Mouse (Mus musculus): ENCODE results near the gene Strada. TPM values are rescaled to one million over a fixed set of nuclear protein-coding genes. Genes with fewer than 3 reads are reported as not detected.
"Not testable (repeated sequence)": the region's sequence is repeated elsewhere in the genome, so short reads cannot be mapped to it uniquely, and the experiment has no call there.

Gene Strada
- 21.3 TPM for polyA plus RNA-seq (2012; fragmentation: generic; extraction: Trizol)
- long read RNA-seq, experiment 1, transcript Strada-202 (11 exons, 1,517 nt): major isoform, 5 of 20 reads
- long read RNA-seq, experiment 1, partial matches to known transcripts: 4 of 20 reads
- long read RNA-seq, experiment 1, other reads (novel, unspliced or antisense): 11 of 20 reads
- long read RNA-seq, experiment 2, transcript Strada-202 (11 exons, 1,517 nt): major isoform, 14 of 58 reads
- long read RNA-seq, experiment 2, partial matches to known transcripts: 3 of 58 reads
- long read RNA-seq, experiment 2, other reads (novel, unspliced or antisense): 40 of 58 reads

- no peaks in the 10 kb centered on the region for H3K27me3 ChIP-seq (ENCODE audit: control insufficient read depth, insufficient read depth, insufficient read length)
- H3K79me3 ChIP-seq (ENCODE audit: low read depth): peaks cover 2% of the 10 kb centered on the region
- peaks cover 93% of the 10 kb centered on the region for H3K36me3 ChIP-seq (ENCODE audit: control insufficient read depth, insufficient read depth)
- H3K4me3 ChIP-seq (ENCODE audit: insufficient read depth, poor library complexity, severe bottlenecking): no peak within 1 kb of the TSS
- TF ChIP-seq FOSL1 (IDR thresholded peaks at IDR 0.05; ENCODE audit: insufficient read depth, low read length, poor library complexity, severe bottlenecking) (no peak), MYOD1 (IDR thresholded peaks at IDR 0.05; ENCODE audit: control insufficient read depth, insufficient read length, low read depth) (no peak), CEBPB (IDR thresholded peaks at IDR 0.05; ENCODE audit: low read depth) (no peak), USF1 (IDR thresholded peaks at IDR 0.05; ENCODE audit: low read depth) (no peak)
- no peaks in the 10 kb centered on the region for H3K79me2 ChIP-seq (ENCODE audit: control insufficient read depth, insufficient read depth)
- no peak within 1 kb of the TSS for H3ac ChIP-seq (ENCODE audit: control insufficient read depth, insufficient read length, low read depth)
These were observed at the start of gene Strada for GRCm38 (mm10) chr11:106202123-106202465. Gene Strada (minus strand): TSS chr11:106202168.

- Histone ChIP-seq H3K79me2 (ENCODE audit: control insufficient read depth, insufficient read depth) (peaks cover 41% of the 10 kb centered on the region), H3K36me3 (ENCODE audit: control insufficient read depth, insufficient read depth) (peaks cover 100% of the 10 kb centered on the region), H3ac (ENCODE audit: control insufficient read depth, insufficient read length, low read depth) (no peak overlapping the region), H3K27me3 (ENCODE audit: control insufficient read depth, insufficient read depth, insufficient read length) (no peaks in the 10 kb centered on the region), H3K79me3 (ENCODE audit: low read depth) (peaks cover 9% of the 10 kb centered on the region), H3K4me3 (ENCODE audit: insufficient read depth, poor library complexity, severe bottlenecking) (no peak overlapping the region)
- TF ChIP-seq CEBPB (IDR thresholded peaks at IDR 0.05; ENCODE audit: low read depth) (no peak), MYOD1 (IDR thresholded peaks at IDR 0.05; ENCODE audit: control insufficient read depth, insufficient read length, low read depth) (no peak), USF1 (IDR thresholded peaks at IDR 0.05; ENCODE audit: low read depth) (no peak), MAX (IDR thresholded peaks at IDR 0.05) (no peak), MYOG (IDR thresholded peaks at IDR 0.05; ENCODE audit: control insufficient read depth, extremely low read depth, insufficient read length) (no peak), CTCF (IDR thresholded peaks at IDR 0.05; ENCODE audit: control insufficient read depth, insufficient read depth, insufficient read length) (no peak), FOSL1 (IDR thresholded peaks at IDR 0.05; ENCODE audit: insufficient read depth, low read length, poor library complexity, severe bottlenecking) (no peak)
These were observed 47.4 kb upstream of the Strada start for GRCm38 (mm10) chr11:106249326-106249725.

GRCm38 (mm10) chr11:106246834-106247233 is 44.9 kb upstream of the Strada start:
- no peaks in the 10 kb centered on the region for H3K27me3 ChIP-seq (ENCODE audit: control insufficient read depth, insufficient read depth, insufficient read length)
- H3K36me3 ChIP-seq (ENCODE audit: control insufficient read depth, insufficient read depth): peaks cover 100% of the 10 kb centered on the region
- TF ChIP-seq FOSL1 (IDR thresholded peaks at IDR 0.05; ENCODE audit: insufficient read depth, low read length, poor library complexity, severe bottlenecking) (no peak), CTCF (IDR thresholded peaks at IDR 0.05; ENCODE audit: control insufficient read depth, insufficient read depth, insufficient read length) (no peak), MYOD1 (IDR thresholded peaks at IDR 0.05; ENCODE audit: control insufficient read depth, insufficient read length, low read depth) (no peak), USF1 (IDR thresholded peaks at IDR 0.05; ENCODE audit: low read depth) (no peak), MAX (IDR thresholded peaks at IDR 0.05) (no peak), MYOG (IDR thresholded peaks at IDR 0.05; ENCODE audit: control insufficient read depth, extremely low read depth, insufficient read length) (no peak), CEBPB (IDR thresholded peaks at IDR 0.05; ENCODE audit: low read depth) (no peak)

GRCm38 (mm10) chr11:106233978-106234377 is 32.0 kb upstream of the Strada start:
- H3K79me3 ChIP-seq (ENCODE audit: low read depth); H3K4me3 ChIP-seq (ENCODE audit: insufficient read depth, poor library complexity, severe bottlenecking); H3K79me2 ChIP-seq (ENCODE audit: control insufficient read depth, insufficient read depth); H3K27me3 ChIP-seq (ENCODE audit: control insufficient read depth, insufficient read depth, insufficient read length); H3ac ChIP-seq (ENCODE audit: control insufficient read depth, insufficient read length, low read depth): not testable (repeated sequence)
- H3K36me3 ChIP-seq (ENCODE audit: control insufficient read depth, insufficient read depth): peaks cover 95% of the 10 kb centered on the region

More at GRCm38 (mm10) chr11:106246834-106247233, 44.9 kb upstream of the Strada start:
- Histone ChIP-seq H3ac (ENCODE audit: control insufficient read depth, insufficient read length, low read depth) (no peak overlapping the region), H3K79me3 (ENCODE audit: low read depth) (no peaks in the 10 kb centered on the region), H3K79me2 (ENCODE audit: control insufficient read depth, insufficient read depth) (peaks cover 19% of the 10 kb centered on the region), H3K4me3 (ENCODE audit: insufficient read depth, poor library complexity, severe bottlenecking) (no peak overlapping the region)

GRCm38 (mm10) chr11:106220603-106221002 is 18.6 kb upstream of the Strada start:
- H3K79me2 ChIP-seq (ENCODE audit: control insufficient read depth, insufficient read depth): peaks cover 97% of the 10 kb centered on the region
- peaks cover 82% of the 10 kb centered on the region for H3K79me3 ChIP-seq (ENCODE audit: low read depth)
- TF ChIP-seq FOSL1 (IDR thresholded peaks at IDR 0.05; ENCODE audit: insufficient read depth, low read length, poor library complexity, severe bottlenecking): no peak
- no peak for TF ChIP-seq MAX (IDR thresholded peaks at IDR 0.05)
- no peak for TF ChIP-seq CTCF (IDR thresholded peaks at IDR 0.05; ENCODE audit: control insufficient read depth, insufficient read depth, insufficient read length)
- no peak for TF ChIP-seq MYOD1 (IDR thresholded peaks at IDR 0.05; ENCODE audit: control insufficient read depth, insufficient read length, low read depth)
- TF ChIP-seq CEBPB (IDR thresholded peaks at IDR 0.05; ENCODE audit: low read depth): no peak
- no peak for TF ChIP-seq USF1 (IDR thresholded peaks at IDR 0.05; ENCODE audit: low read depth)
- TF ChIP-seq MYOG (IDR thresholded peaks at IDR 0.05; ENCODE audit: control insufficient read depth, extremely low read depth, insufficient read length): no peak
- no peak overlapping the region for H3K4me3 ChIP-seq (ENCODE audit: insufficient read depth, poor library complexity, severe bottlenecking)
- H3ac ChIP-seq (ENCODE audit: control insufficient read depth, insufficient read length, low read depth): no peak overlapping the region
- H3K27me3 ChIP-seq (ENCODE audit: control insufficient read depth, insufficient read depth, insufficient read length): no peaks in the 10 kb centered on the region
- peaks cover 22% of the 10 kb centered on the region for H3K36me3 ChIP-seq (ENCODE audit: control insufficient read depth, insufficient read depth)

Data from C2C12 (cell line).